Mouse (Mus musculus) G1E (cell line): ENCODE results near the gene Mfsd5. TPM values are rescaled to one million over a fixed set of nuclear protein-coding genes. Genes with fewer than 3 reads are reported as not detected.

Experiments
- ATAC-seq: 2 replicates; pipeline ENCODE4 v1.8.0; 2016; ENCODE audit warnings: mild to moderate bottlenecking; ENCODE audit not compliant: insufficient number of reproducible peaks, poor library complexity, low FRiP score, severe bottlenecking; ENCODE audit errors: extremely low read depth
- DNase-seq: peaks from one replicate; pipeline ENCODE4 v3.0.0; 2012; ENCODE audit warnings: low spot score
- H3K27me3 ChIP-seq: 2 replicates; pipeline ENCODE4 v1.6.1; 2012; ENCODE audit warnings: mild to moderate bottlenecking, low read length, inconsistent platforms; ENCODE audit not compliant: insufficient read depth
- H3K36me3 ChIP-seq: replicated peaks from 2 replicates; pipeline ENCODE3; 2012; ENCODE audit warnings: mild to moderate bottlenecking, inconsistent platforms
- H3K4me1 ChIP-seq: 2 replicates; pipeline ENCODE4 v1.6.1; 2012; ENCODE audit warnings: low read depth, low read length, inconsistent platforms, mixed read lengths; ENCODE audit not compliant: insufficient read depth
- H3K4me3 ChIP-seq: 2 replicates; pipeline ENCODE4 v1.5.1; 2012; ENCODE audit warnings: low read depth, mild to moderate bottlenecking, inconsistent platforms, low read length, moderate library complexity, mixed read lengths
- H3K9me3 ChIP-seq: replicated peaks from 2 replicates; pipeline ENCODE4 v1.6.1; 2012; ENCODE audit warnings: inconsistent platforms
- CTCF ChIP-seq: IDR thresholded peaks from 2 replicates; pipeline ENCODE4 v1.5.1; 2012; ENCODE audit warnings: low read depth, low read length, inconsistent platforms, mixed read lengths
- GATA1 ChIP-seq: IDR thresholded peaks from 2 replicates; pipeline ENCODE4 v1.6.1; 2012; ENCODE audit warnings: borderline replicate concordance, low read length, inconsistent platforms, mixed read lengths
- GATA2 ChIP-seq: IDR thresholded peaks from 2 replicates; pipeline ENCODE4 v1.6.1; 2012; ENCODE audit warnings: low read depth, low read length, inconsistent platforms, borderline replicate concordance
- POLR2AphosphoS5 ChIP-seq: IDR thresholded peaks from 2 replicates; pipeline ENCODE4 v1.6.1; 2012; ENCODE audit warnings: low read depth, low read length, inconsistent platforms; ENCODE audit not compliant: insufficient replicate concordance
- TAL1 ChIP-seq: conservative IDR thresholded peaks from 2 replicates; pipeline ENCODE4 v1.6.1; 2012; ENCODE audit warnings: low read depth, low read length, inconsistent platforms, mixed read lengths
- polyA plus RNA-seq: library from polyadenylated mRNA; stranded (reverse); fragments of >175 nt; gene quantifications from 2 replicates; pipeline ENCODE4 v1.2.3, GENCODE M21; 2012
- total RNA-seq, 2 experiments: library from RNA; stranded (forward) in 1 of 2; stranded (reverse) in 1 of 2; fragments of 200-1000 nt in 1 of 2; fragments of >200 nt in 1 of 2; fragmentation: Nextera tagmentation in 1 of 2; gene quantifications; 2 replicates each; pipeline ENCODE4 v1.2.3; 2014 to 2017

Mfsd5 gene
- total and polyA plus RNA-seq, 3 experiments, result 25.8 to 66.2 (median 31.1) TPM

- ATAC-seq (peak; percentile 46), DNase-seq (peak; percentile 62)
- TF ChIP-seq POLR2AphosphoS5 (no peak), CTCF (no peak), TAL1 (no peak), GATA2 (no peak), GATA1 (no peak)
- Histone ChIP-seq H3K9me3 (no peaks in the 10 kb centered on the region), H3K27me3 (peaks cover 95% of the 10 kb centered on the region), H3K4me1 (peaks cover 72% of the 10 kb centered on the region), H3K4me3 (peak overlapping the region; percentile 53; the same call in 1 of the 2 replicates), H3K36me3 (no peaks in the 10 kb centered on the region)
Measured at GRCm38 (mm10) chr15:102243229-102244190, 35.7 kb upstream of the Mfsd5 start.

GRCm38 (mm10) chr15:102244306-102245191 lies 34.7 kb upstream of the Mfsd5 start:
- Histone ChIP-seq H3K27me3 (peaks cover 95% of the 10 kb centered on the region), H3K4me1 (peaks cover 76% of the 10 kb centered on the region), H3K36me3 (no peaks in the 10 kb centered on the region), H3K4me3 (no peak overlapping the region; the same call in 1 of the 2 replicates), H3K9me3 (no peaks in the 10 kb centered on the region)
- no peak for ATAC-seq
- TF ChIP-seq GATA1 (no peak), TAL1 (no peak), GATA2 (no peak), POLR2AphosphoS5 (no peak), CTCF (no peak)
- DNase-seq, result no peak

DNA sequence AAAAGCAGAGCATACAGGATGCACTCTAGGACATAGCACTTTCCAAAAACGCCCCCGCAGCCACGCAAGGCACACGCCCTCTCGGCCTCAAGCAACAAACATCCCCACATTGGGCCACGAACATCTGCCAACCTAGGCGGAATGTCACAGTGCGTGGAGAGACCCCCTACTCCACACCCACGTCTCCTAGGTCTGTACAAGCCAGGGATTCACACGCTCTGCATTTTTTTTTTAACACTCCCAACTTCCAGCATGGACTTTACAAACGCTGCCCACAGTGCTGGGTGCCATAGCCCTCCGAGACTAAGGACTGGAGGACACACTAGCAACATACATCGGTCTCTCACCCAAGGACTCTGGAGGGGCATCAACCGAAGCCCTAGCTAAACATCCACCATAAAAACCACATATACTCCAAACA lies 33.8 kb upstream of the Mfsd5 start:
- peaks cover 96% of the 10 kb centered on the region for H3K27me3 ChIP-seq

DNA sequence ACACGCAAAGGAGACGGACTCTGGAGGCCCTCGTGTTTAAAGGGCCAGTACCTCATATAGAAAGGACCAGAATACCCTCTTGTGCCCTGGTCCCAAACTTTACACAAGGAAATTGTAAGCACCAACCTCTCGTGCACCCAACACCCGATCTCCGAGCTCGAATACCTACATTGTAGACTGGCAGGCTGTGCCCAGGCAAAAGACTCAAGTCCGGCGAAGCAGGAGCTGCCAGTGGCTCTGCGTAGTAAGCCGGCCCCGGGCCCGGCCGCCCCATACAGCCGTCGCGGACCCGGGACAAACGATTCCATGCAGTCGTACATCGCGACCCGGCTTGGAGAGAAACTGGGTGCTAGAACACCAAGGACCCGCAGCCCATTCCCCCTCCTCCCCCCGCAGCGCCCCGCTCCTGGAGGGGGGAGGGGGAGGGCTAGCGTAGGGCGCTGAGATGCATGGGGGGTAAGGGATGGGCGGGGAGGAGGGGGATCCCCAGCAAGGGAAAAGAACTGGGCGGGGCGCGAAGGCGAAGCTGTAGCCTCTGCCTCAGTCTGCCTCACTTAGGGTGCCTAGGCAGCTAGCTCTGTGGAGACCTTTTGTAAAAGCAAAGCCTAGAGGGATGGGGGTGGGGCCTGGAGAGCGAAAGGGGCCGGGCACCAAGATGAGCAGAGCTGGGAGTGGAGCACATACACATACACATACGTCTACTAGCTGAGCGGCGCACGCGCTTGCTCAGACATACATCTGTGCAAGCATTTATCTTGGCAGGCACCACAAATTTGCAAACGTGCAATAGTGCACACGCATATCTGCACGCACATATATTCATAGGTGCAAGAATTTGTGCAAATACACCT lies 33.1 kb upstream of the Mfsd5 start:
- Histone ChIP-seq H3K27me3 (peaks cover 96% of the 10 kb centered on the region), H3K36me3 (no peaks in the 10 kb centered on the region), H3K9me3 (no peaks in the 10 kb centered on the region), H3K4me1 (peaks cover 76% of the 10 kb centered on the region), H3K4me3 (peak overlapping the region; percentile 74)
- peak; percentile 64 for ATAC-seq
- no peak for TF ChIP-seq POLR2AphosphoS5
- no peak for TF ChIP-seq GATA2
- TF ChIP-seq TAL1, result no peak
- peak; percentile 69 for DNase-seq

More for the DNA sequence above, 33.8 kb upstream of the Mfsd5 start:
- Histone ChIP-seq H3K4me1 (peaks cover 78% of the 10 kb centered on the region), H3K36me3 (no peaks in the 10 kb centered on the region), H3K9me3 (no peaks in the 10 kb centered on the region), H3K4me3 (peak overlapping the region; percentile 74; the same call in 1 of the 2 replicates)
- DNase-seq (no peak), ATAC-seq (no peak)
- no peak for TF ChIP-seq POLR2AphosphoS5
- TF ChIP-seq TAL1, result no peak
- no peak for TF ChIP-seq CTCF
- TF ChIP-seq GATA2, result no peak
- TF ChIP-seq GATA1, result no peak

GRCm38 (mm10) chr15:102246866-102247251 lies 32.4 kb upstream of the Mfsd5 start:
- H3K4me3 ChIP-seq, result peak overlapping the region; percentile 74
- no peaks in the 10 kb centered on the region for H3K36me3 ChIP-seq
- DNase-seq (peak; percentile 64), ATAC-seq (0 out of 2 replicates have a peak, but pooled peaks have one; percentile 6)
- no peaks in the 10 kb centered on the region for H3K9me3 ChIP-seq
- TF ChIP-seq GATA2 (no peak), CTCF (no peak), TAL1 (no peak), GATA1 (no peak), POLR2AphosphoS5 (no peak)
- H3K27me3 ChIP-seq, result peaks cover 97% of the 10 kb centered on the region
- peaks cover 74% of the 10 kb centered on the region for H3K4me1 ChIP-seq
